Mouse (Mus musculus): ENCODE measurements around the gene Cfap97. TPM values are rescaled to one million over a fixed set of nuclear protein-coding genes. Genes with fewer than 3 reads are reported as not detected.

Gene Cfap97
- total and polyA plus RNA-seq, 3 experiments = 11.8 to 20.9 (median 14.4) TPM

DNA sequence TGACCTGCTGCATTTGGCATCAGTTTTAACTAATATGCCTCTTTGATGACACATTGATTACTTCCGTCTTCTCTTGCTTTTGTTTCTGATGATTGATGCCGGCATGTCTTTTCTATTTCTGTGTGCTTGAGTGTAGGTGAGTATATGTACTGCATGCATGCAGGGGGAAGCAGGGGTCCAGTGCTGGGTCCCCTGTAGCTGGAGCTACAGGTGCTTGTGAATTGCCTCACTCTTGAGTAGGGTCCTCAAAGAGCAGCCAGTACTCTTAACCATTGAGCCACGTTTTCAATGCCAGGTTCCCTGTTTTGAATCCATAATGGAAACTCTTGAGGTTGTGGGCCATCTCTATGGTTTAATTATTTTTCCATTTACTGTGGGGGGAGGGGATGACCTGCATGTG, 52.7 kb downstream of the Cfap97 start:
- Histone ChIP-seq H3K27ac (ENCODE audit: insufficient read depth, low read depth) (no peak overlapping the region), H3K36me3 (replicated peaks in 1 of 2; ENCODE audit: control insufficient read depth in 1 of 2, insufficient read depth in 1 of 2, low read length in 1 of 2) (peaks cover 46 to 76% of the 10 kb centered on the region in 2 experiments), H3K79me2 (replicated peaks; ENCODE audit: control insufficient read depth, extremely low read depth, insufficient read depth, poor library complexity, severe bottlenecking) (peaks cover 6% of the 10 kb centered on the region), H3K4me3 (replicated peaks in 1 of 3; ENCODE audit: low read depth in 2 of 3, low read length in 2 of 3, poor library complexity in 1 of 3) (no peak overlapping the region), H3K27me3 (replicated peaks) (no peaks in the 10 kb centered on the region), H3K4me2 (ENCODE audit: insufficient read depth, low read depth, poor library complexity, severe bottlenecking) (no peak overlapping the region), H3K9me3 (replicated peaks; ENCODE audit: low read length) (no peaks in the 10 kb centered on the region), H3K4me1 (ENCODE audit: control insufficient read depth in 1 of 2, insufficient read depth in 2 of 2) (peaks cover 2 to 22% of the 10 kb centered on the region in 2 experiments; a peak in 2 of 4 replicates), H3K9ac (ENCODE audit: insufficient read depth, low read depth) (no peak overlapping the region)
- in situ Hi-C loops (cut with MboI; ENCODE audit: low pct_ligation_motif_present, low pct_unique_long_range_greater_than_20kb, low sequenced_read_pairs) = loop anchor here (25.0 kb wide), 1 partner anchor 733 kb away; no protein-coding TSS in a partner anchor
- TF ChIP-seq MEF2A (IDR thresholded peaks at IDR 0.05; ENCODE audit: borderline replicate concordance, low read depth, low read length) (no peak), ZMIZ1 (IDR thresholded peaks at IDR 0.05; ENCODE audit: low read depth, low read length) (no peak), EP300 (IDR thresholded peaks at IDR 0.05; ENCODE audit: low read length) (no peak), MAX (IDR thresholded peaks at IDR 0.05; ENCODE audit: low read length) (no peak), JUND (conservative IDR thresholded peaks at IDR 0.05; ENCODE audit: low read depth, low read length) (no peak), ETS1 (conservative IDR thresholded peaks at IDR 0.05; ENCODE audit: low read depth, low read length) (no peak), USF2 (conservative IDR thresholded peaks at IDR 0.05; ENCODE audit: low read depth, low read length) (no peak), NELFE (IDR thresholded peaks at IDR 0.05; ENCODE audit: low read depth, low read length) (no peak), NRF1 (IDR thresholded peaks at IDR 0.05; ENCODE audit: low read depth, low read length) (no peak), ZKSCAN1 (IDR thresholded peaks at IDR 0.05; ENCODE audit: borderline replicate concordance, low read depth, low read length) (no peak), ZC3H11A (IDR thresholded peaks at IDR 0.05; ENCODE audit: low read depth, low read length) (no peak), GABPA (IDR thresholded peaks at IDR 0.05; ENCODE audit: insufficient replicate concordance, low read depth, low read length) (no peak), RCOR1 (conservative IDR thresholded peaks at IDR 0.05; ENCODE audit: low read depth, low read length) (no peak), RAD21 (IDR thresholded peaks at IDR 0.05; ENCODE audit: low read depth, low read length) (no peak), BHLHE40 (IDR thresholded peaks at IDR 0.05; ENCODE audit: low read depth, low read length) (no peak), SIN3A (IDR thresholded peaks at IDR 0.05; ENCODE audit: low read length) (no peak), MAZ (IDR thresholded peaks at IDR 0.05; ENCODE audit: low read depth, low read length) (no peak), KAT2A (IDR thresholded peaks at IDR 0.05; ENCODE audit: insufficient replicate concordance, low read length) (no peak)
- DNase-seq (ENCODE audit: extremely low read depth) = no peak
- dilution Hi-C loops (cut with MboI; ENCODE audit: extremely low pct_ligation_motif_present, extremely low pct_unique_long_range_greater_than_20kb, low sequenced_read_pairs) = no loop called here

DNA sequence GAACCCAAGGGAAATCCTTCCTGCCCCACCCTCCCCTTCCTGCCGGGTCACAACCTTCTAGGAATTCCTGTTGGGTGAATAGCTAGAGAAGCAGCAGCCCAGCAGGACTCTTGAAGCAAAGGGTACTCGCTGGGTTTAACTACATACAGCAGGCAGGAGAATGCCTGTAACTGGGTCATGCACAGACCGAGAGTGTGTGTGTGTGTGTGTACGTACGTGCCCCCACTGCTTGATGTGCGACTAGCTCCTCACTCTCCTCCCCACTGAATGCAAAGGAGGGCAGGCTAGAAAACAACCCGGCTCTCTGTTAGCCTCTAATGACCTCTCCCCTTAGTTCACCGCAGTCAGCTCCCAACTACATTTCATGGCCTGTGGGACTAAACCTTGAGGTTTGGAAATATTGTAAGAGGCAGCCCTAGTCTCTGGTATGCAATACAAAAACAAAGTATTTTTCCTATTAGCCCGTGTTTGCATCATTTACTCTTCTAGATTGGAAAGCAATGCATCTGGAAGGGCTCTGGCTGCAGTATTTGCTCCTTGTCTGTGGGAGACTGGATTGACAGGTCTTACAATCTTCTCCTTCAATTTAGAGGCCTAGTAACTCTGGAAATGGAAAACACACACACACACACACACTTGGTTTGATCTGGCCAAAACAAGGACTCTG, 53.5 kb downstream of the Cfap97 start:
- Histone ChIP-seq H3K27me3 (replicated peaks) (no peaks in the 10 kb centered on the region), H3K36me3 (replicated peaks in 1 of 2; ENCODE audit: control insufficient read depth in 1 of 2, insufficient read depth in 1 of 2, low read length in 1 of 2) (peaks cover 46 to 77% of the 10 kb centered on the region in 2 experiments), H3K9ac (ENCODE audit: insufficient read depth, low read depth) (no peak overlapping the region), H3K4me2 (ENCODE audit: insufficient read depth, low read depth, poor library complexity, severe bottlenecking) (no peak overlapping the region), H3K4me1 (ENCODE audit: control insufficient read depth in 1 of 2, insufficient read depth in 2 of 2) (peaks cover 2 to 22% of the 10 kb centered on the region in 2 experiments; a peak in 2 of 4 replicates), H3K4me3 (replicated peaks in 1 of 3; ENCODE audit: low read depth in 2 of 3, low read length in 2 of 3, poor library complexity in 1 of 3) (no peak overlapping the region), H3K9me3 (replicated peaks; ENCODE audit: low read length) (no peaks in the 10 kb centered on the region), H3K79me2 (replicated peaks; ENCODE audit: control insufficient read depth, extremely low read depth, insufficient read depth, poor library complexity, severe bottlenecking) (peaks cover 13% of the 10 kb centered on the region), H3K27ac (ENCODE audit: insufficient read depth, low read depth) (no peak overlapping the region)
- no peak for DNase-seq (ENCODE audit: extremely low read depth)
- dilution Hi-C loops (cut with MboI; ENCODE audit: extremely low pct_ligation_motif_present, extremely low pct_unique_long_range_greater_than_20kb, low sequenced_read_pairs) = no loop called here
- in situ Hi-C loops (cut with MboI; ENCODE audit: low pct_ligation_motif_present, low pct_unique_long_range_greater_than_20kb, low sequenced_read_pairs) = loop anchor here (25.0 kb wide), 1 partner anchor 732 kb away; no protein-coding TSS in a partner anchor
- TF ChIP-seq ZC3H11A (IDR thresholded peaks at IDR 0.05; ENCODE audit: low read depth, low read length) = no peak
- no peak for TF ChIP-seq POLR2AphosphoS2 (IDR thresholded peaks at IDR 0.05; ENCODE audit: low read depth, low read length)
- TF ChIP-seq NRF1 (IDR thresholded peaks at IDR 0.05; ENCODE audit: low read depth, low read length) = no peak
- no peak for TF ChIP-seq RCOR1 (conservative IDR thresholded peaks at IDR 0.05; ENCODE audit: low read depth, low read length)
- no peak for TF ChIP-seq CHD2 (IDR thresholded peaks at IDR 0.05; ENCODE audit: low read length)
- no peak for TF ChIP-seq ZKSCAN1 (IDR thresholded peaks at IDR 0.05; ENCODE audit: borderline replicate concordance, low read depth, low read length)
- TF ChIP-seq MAZ (IDR thresholded peaks at IDR 0.05; ENCODE audit: low read depth, low read length) = no peak
- no peak for TF ChIP-seq ELF1 (IDR thresholded peaks at IDR 0.05; ENCODE audit: low read depth, low read length)
- TF ChIP-seq JUND (conservative IDR thresholded peaks at IDR 0.05; ENCODE audit: low read depth, low read length) = no peak
- TF ChIP-seq USF2 (conservative IDR thresholded peaks at IDR 0.05; ENCODE audit: low read depth, low read length) = no peak
- TF ChIP-seq E2F4 (IDR thresholded peaks at IDR 0.05; ENCODE audit: insufficient replicate concordance, low read depth, low read length) = no peak
- TF ChIP-seq PAX5 (IDR thresholded peaks at IDR 0.05; ENCODE audit: low read length) = no peak
- TF ChIP-seq IRF4 (IDR thresholded peaks at IDR 0.05; ENCODE audit: low read depth, low read length) = no peak
- TF ChIP-seq MYC (IDR thresholded peaks at IDR 0.05; ENCODE audit: low read depth, low read length) = no peak
- no peak for TF ChIP-seq ZNF384 (IDR thresholded peaks at IDR 0.05; ENCODE audit: low read depth, low read length)
- TF ChIP-seq JUN (IDR thresholded peaks at IDR 0.05; ENCODE audit: insufficient read depth, low read depth, low read length) = no peak
- TF ChIP-seq BHLHE40 (IDR thresholded peaks at IDR 0.05; ENCODE audit: low read depth, low read length) = no peak
